In genomic region chr2:119804776-119805175, GRCm38 (mm10) we compare ENCODE assay signal across 16 mouse cellular contexts. TPM values are rescaled to one million over a fixed set of nuclear protein-coding genes. Genes with fewer than 3 reads are reported as not detected.
DNase-seq lines count a peak whose midpoint lies in the region; ATAC-seq lines count a peak whose summit lies in the region.
"Had no signal": no experiment of that assay in that cellular context is flagged by ENCODE, and none has a peak within 500 bp of the region (broad histone marks: within the 10 kb centered on the region; RNA-seq: fewer than 3 reads in every experiment).

No protein-coding gene starts in this region.

- peaks cover 52% of the 10 kb centered on the region for H3K36me3 ChIP-seq in midbrain, embryonic 10.5 days
- peaks cover 6% of the 10 kb centered on the region; the same call in 1 of the 2 replicates for H3K36me3 ChIP-seq in midbrain, embryonic 16.5 days (ENCODE audit: control insufficient read depth, insufficient read depth, low read length)
- peaks cover 22% of the 10 kb centered on the region for H3K36me3 ChIP-seq in forebrain, embryonic 14.5 days (ENCODE audit: control insufficient read depth, insufficient read depth, low read length)
- peaks cover 63% of the 10 kb centered on the region for H3K36me3 ChIP-seq in limb, embryonic 12.5 days

- H3K4me3 ChIP-seq in midbrain, embryonic 10.5 days = 0 out of 2 replicates have a peak overlapping the region, but pooled peaks have one; percentile 36
- H3K4me3 ChIP-seq in midbrain, embryonic 16.5 days (ENCODE audit: low read depth, low read length) = no peak overlapping the region
- no peak overlapping the region for H3K4me3 ChIP-seq in forebrain, embryonic 14.5 days (ENCODE audit: low read depth, low read length)
- no peak overlapping the region for H3K4me3 ChIP-seq in limb, embryonic 12.5 days (replicated peaks)
- H3K4me3 ChIP-seq: myocyte had no signal

- no peak for DNase-seq in midbrain, embryonic 10.5 days (ENCODE audit: low spot score)
- DNase-seq in cerebellum, adult 9-10 months = peak; percentile 74
- peak; percentile 39 for DNase-seq in forebrain, embryonic 14.5 days (ENCODE audit: low spot score)
- DNase-seq in lung, postnatal 14 days = no peak
- DNase-seq in frontal cortex, postnatal 25 days (ENCODE audit: low spot score in 2 of 2) = no peak
- DNase-seq in ovary, postnatal 36 days (ENCODE audit: low spot score) = no peak
- DNase-seq: adrenal gland, postnatal 25 days; heart, postnatal 4 days; kidney, adult 9 months; lung, adult 18-20 months; thymus, adult 18-20 months had no signal

- no peaks in the 10 kb centered on the region for H3K9me3 ChIP-seq in midbrain, embryonic 10.5 days (replicated peaks)
- no peaks in the 10 kb centered on the region for H3K9me3 ChIP-seq in midbrain, embryonic 16.5 days (replicated peaks; ENCODE audit: control insufficient read depth, low read length, poor library complexity, severe bottlenecking)
- H3K9me3 ChIP-seq in forebrain, embryonic 14.5 days (replicated peaks; ENCODE audit: control insufficient read depth, low read length) = no peaks in the 10 kb centered on the region
- H3K9me3 ChIP-seq in limb, embryonic 12.5 days = no peaks in the 10 kb centered on the region

- H3K4me1 ChIP-seq in midbrain, embryonic 10.5 days = peaks cover 93% of the 10 kb centered on the region
- H3K4me1 ChIP-seq in midbrain, embryonic 16.5 days (ENCODE audit: control insufficient read depth, insufficient read depth, low read length) = peaks cover 36% of the 10 kb centered on the region
- H3K4me1 ChIP-seq in forebrain, embryonic 14.5 days (ENCODE audit: control insufficient read depth, insufficient read depth, low read length) = peaks cover 43% of the 10 kb centered on the region
- peaks cover 56% of the 10 kb centered on the region for H3K4me1 ChIP-seq in limb, embryonic 12.5 days (replicated peaks)

- H3K27ac ChIP-seq in midbrain, embryonic 10.5 days (replicated peaks) = peak overlapping the region; percentile 85
- no peak overlapping the region for H3K27ac ChIP-seq in midbrain, embryonic 16.5 days (ENCODE audit: low read length)
- H3K27ac ChIP-seq in forebrain, embryonic 14.5 days (ENCODE audit: low read depth, low read length) = no peak overlapping the region
- H3K27ac ChIP-seq in limb, embryonic 12.5 days = no peak overlapping the region

- H3K4me2 ChIP-seq in midbrain, embryonic 16.5 days (ENCODE audit: low read length) = no peak overlapping the region; the same call in 1 of the 2 replicates
- no peak overlapping the region for H3K4me2 ChIP-seq in forebrain, embryonic 14.5 days (ENCODE audit: low read length)
- no peak overlapping the region for H3K4me2 ChIP-seq in limb, embryonic 12.5 days
- H3K4me2 ChIP-seq: heart, embryonic 11.5 days had no signal

- ATAC-seq in midbrain, embryonic 16.5 days = no peak
- ATAC-seq in forebrain, embryonic 14.5 days = no peak
- ATAC-seq in limb, embryonic 12.5 days (ENCODE audit: insufficient number of reproducible peaks, insufficient read depth, low FRiP score, low TSS enrichment, low read depth) = no peak

- WGBS in midbrain, embryonic 10.5 days = 21% methylated on average over 9 of the region's 9 CpGs
- WGBS in midbrain, embryonic 16.5 days = 17% methylated on average over 9 of the region's 9 CpGs
- WGBS in forebrain, embryonic 14.5 days = 15% methylated on average over 9 of the region's 9 CpGs
- WGBS in limb, embryonic 12.5 days = 64% methylated on average over 9 of the region's 9 CpGs

- H3K9ac ChIP-seq in midbrain, embryonic 16.5 days (ENCODE audit: low read depth, low read length) = no peak overlapping the region
- H3K9ac ChIP-seq in forebrain, embryonic 14.5 days (ENCODE audit: low read length) = 0 out of 2 replicates have a peak overlapping the region, but pooled peaks have one; percentile 18
- H3K9ac ChIP-seq in limb, embryonic 12.5 days (replicated peaks) = 0 out of 2 replicates have a peak overlapping the region, but pooled peaks have one; percentile 12

- H3K27me3 ChIP-seq in midbrain, embryonic 10.5 days (ENCODE audit: low read depth, poor library complexity, severe bottlenecking) = peaks cover 50% of the 10 kb centered on the region
- peaks cover 6% of the 10 kb centered on the region; the same call in 1 of the 2 replicates for H3K27me3 ChIP-seq in midbrain, embryonic 16.5 days (ENCODE audit: control insufficient read depth, insufficient read depth, low read depth, low read length)
- no peaks in the 10 kb centered on the region for H3K27me3 ChIP-seq in forebrain, embryonic 14.5 days (replicated peaks; ENCODE audit: control insufficient read depth, insufficient read depth, low read length)
- H3K27me3 ChIP-seq in limb, embryonic 12.5 days = no peaks in the 10 kb centered on the region

RNA-seq across cellular contexts. Expression of gene Tyro3, which starts 7.2 kb away (rescaled TPM):
- polyA plus RNA-seq in midbrain, embryonic 10.5 days (2016; fragmentation: Nextera tagmentation; extraction: Ambion mirVana) = 27.6 and 27.9 TPM in 2 replicates
- 20.0 and 24.4 TPM in 2 replicates for polyA plus RNA-seq in midbrain, embryonic 16.5 days (2015; fragmentation: Nextera tagmentation; extraction: Ambion mirVana)
- 14.3 TPM in 2 replicates for polyA plus RNA-seq in forebrain, embryonic 14.5 days (2014; fragmentation: Nextera tagmentation; extraction: Ambion mirVana)
- polyA plus RNA-seq in limb, embryonic 12.5 days (2016; fragmentation: Nextera tagmentation; extraction: Ambion mirVana) = 34.6 and 37.8 TPM in 2 replicates

RNA-seq across cellular contexts. Expression of gene Rpap1, which starts 17.4 kb away (rescaled TPM):
- polyA plus RNA-seq in midbrain, embryonic 10.5 days (2016; fragmentation: Nextera tagmentation; extraction: Ambion mirVana) = 39.8 and 41.0 TPM in 2 replicates
- 16.9 and 17.5 TPM in 2 replicates for polyA plus RNA-seq in midbrain, embryonic 16.5 days (2015; fragmentation: Nextera tagmentation; extraction: Ambion mirVana)
- polyA plus RNA-seq in forebrain, embryonic 14.5 days (2014; fragmentation: Nextera tagmentation; extraction: Ambion mirVana) = 12.8 and 16.0 TPM in 2 replicates
- 35.7 and 36.9 TPM in 2 replicates for polyA plus RNA-seq in limb, embryonic 12.5 days (2016; fragmentation: Nextera tagmentation; extraction: Ambion mirVana)

RNA-seq across cellular contexts. Expression of gene Ltk, which starts 44.5 kb away (rescaled TPM):
- polyA plus RNA-seq in midbrain, embryonic 10.5 days (2016; fragmentation: Nextera tagmentation; extraction: Ambion mirVana) = 0.11 TPM in 1 of 2 replicates, not detected in the other
- polyA plus RNA-seq in midbrain, embryonic 16.5 days (2015; fragmentation: Nextera tagmentation; extraction: Ambion mirVana) = 2.0 and 2.7 TPM in 2 replicates
- polyA plus RNA-seq in forebrain, embryonic 14.5 days (2014; fragmentation: Nextera tagmentation; extraction: Ambion mirVana) = 0.29 and 0.37 TPM in 2 replicates
- not detected in 2 replicates for polyA plus RNA-seq in limb, embryonic 12.5 days (2016; fragmentation: Nextera tagmentation; extraction: Ambion mirVana)
- polyA plus RNA-seq: heart, embryonic 11.5 days; limb, embryonic 11.5 days; myocyte had no signal

Comparison
In these comparisons a context has a peak if more than half of its experiments do, and no peak if none do; other contexts are left out.
1. DNase-seq: peak in cerebellum, adult 9-10 months (single experiment) and forebrain, embryonic 14.5 days (single experiment); none in midbrain, embryonic 10.5 days (single experiment), lung, postnatal 14 days (single experiment), frontal cortex, postnatal 25 days (0 of 2) and ovary, postnatal 36 days (single experiment).